Mouse (Mus musculus) hindbrain, postnatal 0 days (tissue): ENCODE results near the gene Eid3. TPM values are rescaled to one million over a fixed set of nuclear protein-coding genes. Genes with fewer than 3 reads are reported as not detected.

Source experiments
- ATAC-seq: fragments of 200-750 bp; cut with Nextera tagmentation; 2 replicates; pipeline ENCODE4 v1.8.0; 2017; ENCODE audit warnings: mild to moderate bottlenecking, moderate TSS enrichment, moderate library complexity
- DNase-seq: peaks from one replicate; pipeline ENCODE4 v3.0.0-alpha.2; 2015; ENCODE audit warnings: low spot score
- H3K27ac ChIP-seq: fragments of 300-500 bp; sonication (generic); 2 replicates; pipeline ENCODE4 v1.5.1; 2014; ENCODE audit warnings: mild to moderate bottlenecking
- H3K27me3 ChIP-seq: fragments of 300-500 bp; sonication (generic); 2 replicates; pipeline ENCODE4 v1.6.1; 2014; ENCODE audit warnings: low read length, mixed read lengths; ENCODE audit not compliant: insufficient read depth
- H3K36me3 ChIP-seq: fragments of 300-500 bp; sonication (generic); 2 replicates; pipeline ENCODE4 v1.6.1; 2014; ENCODE audit warnings: low read length, mixed read lengths; ENCODE audit not compliant: insufficient read depth
- H3K4me1 ChIP-seq: fragments of 300-500 bp; sonication (generic); 2 replicates; pipeline ENCODE4 v1.6.1; 2014; ENCODE audit warnings: antibody characterized with exemption, low read length, mixed read lengths; ENCODE audit not compliant: insufficient read depth
- H3K4me2 ChIP-seq: fragments of 300-500 bp; sonication (generic); 2 replicates; pipeline ENCODE4 v1.6.1; 2014; ENCODE audit warnings: low read depth, mild to moderate bottlenecking, low read length, moderate library complexity, mixed read lengths
- H3K4me3 ChIP-seq: fragments of 300-500 bp; sonication (generic); 2 replicates; pipeline ENCODE4 v1.5.1; 2014; ENCODE audit warnings: low read length
- H3K9ac ChIP-seq: fragments of 300-500 bp; sonication (generic); replicated peaks from 2 replicates; pipeline ENCODE4 v1.6.1; 2014; ENCODE audit warnings: mild to moderate bottlenecking, low read length, moderate library complexity, mixed read lengths
- H3K9me3 ChIP-seq: fragments of 300-500 bp; sonication (generic); 2 replicates; pipeline ENCODE4 v1.6.1; 2016; ENCODE audit warnings: low read length, mixed read lengths
- CTCF ChIP-seq: IDR thresholded peaks from 2 replicates; pipeline ENCODE4 v1.5.1; 2016; ENCODE audit warnings: antibody characterized with exemption, control low read depth, low read depth
- WGBS: fragments of 180-500 bp; shearing (Covaris S2); extraction: QIAGEN DNeasy Blood & Tissue Kit; methylation state at CpG from one replicate; pipeline ENCODE4 v1.1.7; 2014; 5-methylcytosine and 5-hydroxymethylcytosine counted together
- polyA plus RNA-seq: library from polyadenylated mRNA; unstranded; fragments of >200 nt; fragmentation: Nextera tagmentation; extraction: Ambion mirVana; gene quantifications from 2 replicates; pipeline ENCODE4 v1.2.1, GENCODE M21; 2015
- total RNA-seq: library from RNA; depleted of rRNA; stranded (reverse); fragments of >200 nt; gene quantifications from 2 replicates; pipeline ENCODE4 v1.2.3, GENCODE M21; 2014

Eid3 gene
- total and polyA plus RNA-seq, 2 experiments from 2014 or later, result 0.33 to 2.6 TPM

- H3K27ac ChIP-seq, result no peak overlapping the region
- H3K9me3 ChIP-seq, result no peaks in the 10 kb centered on the region
- no peaks in the 10 kb centered on the region for H3K4me1 ChIP-seq
- H3K4me2 ChIP-seq, result no peak overlapping the region
- H3K36me3 ChIP-seq, result peaks cover 27% of the 10 kb centered on the region
- ATAC-seq (no peak), DNase-seq (no peak)
- no peak for TF ChIP-seq CTCF
- 87% methylated on average over 9 of the region's 9 CpGs for WGBS
- H3K27me3 ChIP-seq, result no peaks in the 10 kb centered on the region
- H3K9ac ChIP-seq, result no peak overlapping the region
- no peak overlapping the region for H3K4me3 ChIP-seq
Measured at GRCm38 (mm10) chr10:82892442-82893055, 26.1 kb downstream of the Eid3 start.

- ATAC-seq (no peak), DNase-seq (no peak)
- H3K9me3 ChIP-seq, result no peaks in the 10 kb centered on the region
- peaks cover 32% of the 10 kb centered on the region for H3K36me3 ChIP-seq
- no peak overlapping the region for H3K4me3 ChIP-seq
- H3K27ac ChIP-seq, result no peak overlapping the region
- H3K4me2 ChIP-seq, result no peak overlapping the region
- no peak for TF ChIP-seq CTCF
- H3K27me3 ChIP-seq, result no peaks in the 10 kb centered on the region
- H3K9ac ChIP-seq, result no peak overlapping the region
- no peaks in the 10 kb centered on the region for H3K4me1 ChIP-seq
- WGBS, result 68% methylated on average over 18 of the region's 18 CpGs
Measured at GRCm38 (mm10) chr10:82893872-82894650, 27.6 kb downstream of the Eid3 start.

GRCm38 (mm10) chr10:82897936-82898335, 31.5 kb downstream of the Eid3 start:
- no peaks in the 10 kb centered on the region for H3K27me3 ChIP-seq
- TF ChIP-seq CTCF, result no peak
- H3K36me3 ChIP-seq, result peaks cover 26% of the 10 kb centered on the region
- no peak overlapping the region for H3K4me2 ChIP-seq
- H3K4me3 ChIP-seq, result no peak overlapping the region
- DNase-seq (no peak), ATAC-seq (no peak)
- H3K27ac ChIP-seq, result no peak overlapping the region
- H3K4me1 ChIP-seq, result 0 out of 2 replicates have a peak, but pooled peaks cover 7% of the 10 kb centered on the region
- 93% methylated on average over 13 of the region's 13 CpGs for WGBS
- no peak overlapping the region for H3K9ac ChIP-seq
- H3K9me3 ChIP-seq, result no peaks in the 10 kb centered on the region

- Histone ChIP-seq H3K4me1 (0 out of 2 replicates have a peak, but pooled peaks cover 7% of the 10 kb centered on the region), H3K9ac (no peak overlapping the region), H3K36me3 (peaks cover 26% of the 10 kb centered on the region), H3K9me3 (no peaks in the 10 kb centered on the region), H3K4me3 (no peak overlapping the region), H3K4me2 (no peak overlapping the region), H3K27ac (no peak overlapping the region), H3K27me3 (no peaks in the 10 kb centered on the region)
- no peak for ATAC-seq
- TF ChIP-seq CTCF, result no peak
- no peak for DNase-seq
- 58% methylated on average over 7 of the region's 7 CpGs for WGBS
Measured at GRCm38 (mm10) chr10:82898893-82899292, 32.5 kb downstream of the Eid3 start.

DNA sequence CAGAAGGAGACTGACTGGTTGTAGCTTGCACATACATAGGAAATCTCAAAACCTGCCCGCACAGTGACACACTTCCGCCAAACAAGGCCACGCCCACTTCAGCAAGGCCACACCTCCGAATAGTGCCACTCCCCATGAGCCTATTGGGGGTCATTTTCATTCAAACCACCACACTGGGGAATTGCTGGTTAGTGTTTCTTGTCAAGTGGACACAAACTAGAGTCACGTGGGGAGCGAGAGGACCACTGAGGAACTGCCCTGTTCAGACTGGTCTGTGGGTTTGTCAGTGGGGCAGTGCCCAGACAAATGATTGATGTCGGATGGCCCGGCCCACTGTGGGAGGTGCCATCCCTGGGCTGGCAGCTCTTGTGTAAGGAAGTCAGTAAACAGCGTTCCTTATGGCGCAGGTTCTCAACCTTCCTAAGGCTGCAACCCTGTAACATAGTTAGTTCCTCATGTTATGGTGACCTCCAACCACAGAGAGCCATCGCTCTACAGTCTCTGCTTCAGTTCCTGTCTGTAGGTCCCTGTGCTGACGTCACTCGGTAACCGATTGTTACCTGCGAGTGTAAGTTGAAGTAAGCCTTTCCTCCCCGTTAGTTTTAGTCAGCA, 33.5 kb downstream of the Eid3 start:
- H3K4me1 ChIP-seq, result 0 out of 2 replicates have a peak, but pooled peaks cover 7% of the 10 kb centered on the region
- H3K27me3 ChIP-seq, result no peaks in the 10 kb centered on the region
- 45% methylated on average over 16 of the region's 16 CpGs for WGBS
- peaks cover 26% of the 10 kb centered on the region for H3K36me3 ChIP-seq
- no peaks in the 10 kb centered on the region for H3K9me3 ChIP-seq
- no peak overlapping the region for H3K9ac ChIP-seq
- H3K4me2 ChIP-seq, result peak overlapping the region; percentile 20
- no peak for TF ChIP-seq CTCF
- DNase-seq (peak; percentile 31), ATAC-seq (peak; percentile 55)
- no peak overlapping the region for H3K4me3 ChIP-seq
- H3K27ac ChIP-seq, result peak overlapping the region; percentile 45; the same call in 1 of the 2 replicates

DNA sequence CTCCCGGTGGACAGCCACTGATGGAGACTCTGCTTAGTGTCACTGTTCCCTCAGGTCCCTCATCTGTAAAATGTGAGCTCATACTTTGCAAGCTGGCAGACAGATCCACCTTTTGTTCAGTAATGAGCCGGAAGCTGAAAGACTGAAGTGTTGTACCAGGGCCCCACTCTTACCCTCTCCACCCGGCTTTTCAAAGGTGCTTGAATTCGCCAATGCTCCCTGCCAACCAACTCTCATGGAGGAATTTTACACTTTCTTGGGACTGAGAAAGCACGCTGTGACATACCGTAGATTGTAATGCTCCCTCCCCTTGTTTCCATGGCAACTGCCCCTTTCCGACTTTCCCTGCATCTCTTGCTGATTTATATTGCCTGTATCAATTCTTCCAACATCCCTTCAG, 34.1 kb downstream of the Eid3 start:
- Histone ChIP-seq H3K4me3 (no peak overlapping the region), H3K27ac (peak overlapping the region; percentile 45; the same call in 1 of the 2 replicates), H3K4me2 (peak overlapping the region; percentile 20), H3K4me1 (0 out of 2 replicates have a peak, but pooled peaks cover 7% of the 10 kb centered on the region), H3K36me3 (peaks cover 23% of the 10 kb centered on the region), H3K9ac (0 out of 2 replicates have a peak overlapping the region, but pooled peaks have one; percentile 17), H3K27me3 (no peaks in the 10 kb centered on the region), H3K9me3 (no peaks in the 10 kb centered on the region)
- no peak for TF ChIP-seq CTCF
- DNase-seq (peak; percentile 71), ATAC-seq (peak; percentile 30; the same call in 1 of the 2 replicates)
- 7% methylated on average over 7 of the region's 7 CpGs for WGBS
